8 mouse cellular contexts compared by ENCODE assay signal in the genomic region with DNA sequence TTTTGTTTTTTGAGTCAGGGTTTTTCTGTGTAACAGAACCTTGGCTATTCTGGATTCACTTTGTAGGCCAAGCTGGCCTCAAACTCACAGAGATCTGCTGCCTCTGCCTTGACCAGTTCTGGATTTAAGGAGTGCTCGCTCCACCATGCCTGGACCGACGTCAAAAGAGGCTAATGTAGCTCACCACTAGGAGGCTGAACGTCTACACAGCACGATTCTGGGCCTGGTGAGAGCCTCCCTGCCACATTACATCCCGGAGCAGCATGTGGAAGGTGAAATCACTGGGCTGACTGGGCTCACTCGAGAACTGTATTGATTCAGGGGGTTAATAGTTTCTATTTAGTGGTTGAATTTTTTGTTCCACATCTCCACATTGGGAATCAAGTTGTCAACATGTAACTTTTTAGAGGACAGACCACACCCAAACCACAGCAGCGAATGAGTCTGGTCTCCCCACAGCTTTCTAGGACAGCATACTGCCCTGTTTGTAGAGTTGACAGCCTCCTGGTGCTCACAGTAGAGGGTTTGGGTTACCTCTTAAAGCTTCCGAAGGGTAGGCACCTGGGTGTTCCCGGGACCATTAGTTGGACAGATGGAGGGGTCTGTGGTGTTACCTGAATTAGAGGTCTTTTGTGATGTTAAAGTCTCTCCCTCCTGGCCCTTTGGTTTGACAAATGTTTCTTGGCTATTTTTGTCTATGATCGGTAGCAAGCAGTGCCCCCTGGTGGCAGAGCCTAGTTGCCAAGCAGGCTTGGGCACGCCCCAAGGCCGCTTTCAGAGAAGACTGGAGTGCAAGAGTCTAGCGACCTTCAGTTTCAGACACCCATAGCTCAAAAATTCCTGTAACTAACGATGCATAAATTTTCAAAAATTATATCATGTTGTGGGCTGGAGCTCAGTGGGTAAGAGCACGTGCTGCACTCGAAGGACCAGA.
A peak's percentile ranks its signal among the peaks of the same experiment; 100 is the strongest.
DNase-seq lines count a peak whose midpoint lies in the region; TF ChIP-seq lines count a peak whose summit lies in the region.

No protein-coding gene starts in this region.

- peak; percentile 38 for DNase-seq in 3134 (ENCODE audit: extremely low read depth, insufficient read length, low spot score)
- DNase-seq in c-Kit-positive CD71-positive TER-119-negative erythroid progenitor cells, embryonic 14.5 days (ENCODE audit: low read depth), result peak; percentile 50
- peak; percentile 52 to 60 for DNase-seq in frontal cortex, postnatal 25 days (ENCODE audit: low spot score in 2 of 2)
- peak; percentile 65 for DNase-seq in kidney, postnatal 14 days
- DNase-seq in lung, adult 18-20 months, result peak; percentile 64 to 74
- peak; percentile 36 to 52 for DNase-seq in right cerebral cortex, postnatal 10 days (ENCODE audit: low spot score in 2 of 2)
- DNase-seq in urinary bladder, postnatal 14 days (ENCODE audit: low spot score), result peak; percentile 86

- no peaks in the 10 kb centered on the region for H3K36me3 ChIP-seq in E14TG2a.4 (ENCODE audit: insufficient read depth, low read length)

- peak; percentile 88 for TF ChIP-seq CTCF in E14TG2a.4 (conservative IDR thresholded peaks at IDR 0.05; ENCODE audit: low read length)

- peaks cover 17% of the 10 kb centered on the region for H3K4me1 ChIP-seq in E14TG2a.4 (replicated peaks; ENCODE audit: low read depth, low read length)

- H3K27me3 ChIP-seq in E14TG2a.4 (ENCODE audit: insufficient read depth, low read length), result peaks cover 19% of the 10 kb centered on the region

- no peaks in the 10 kb centered on the region for H3K9me3 ChIP-seq in E14TG2a.4 (ENCODE audit: low read length)

- H3K4me3 ChIP-seq in E14TG2a.4 (replicated peaks; ENCODE audit: low read length), result no peak overlapping the region
